Mouse (Mus musculus) midbrain, embryonic 16.5 days (tissue): ENCODE results near the gene Mst1. TPM values are rescaled to one million over a fixed set of nuclear protein-coding genes. Genes with fewer than 3 reads are reported as not detected.

Source experiments
- ATAC-seq: fragments of 200-750 bp; cut with Nextera tagmentation; 2 replicates; pipeline ENCODE4 v1.8.0; 2017; ENCODE audit warnings: moderate TSS enrichment
- H3K27ac ChIP-seq: fragments of 300-500 bp; sonication (generic); 2 replicates; pipeline ENCODE4 v1.5.1; 2014; ENCODE audit warnings: mild to moderate bottlenecking, low read length, mixed read lengths
- H3K27me3 ChIP-seq: fragments of 300-500 bp; sonication (generic); 2 replicates; pipeline ENCODE4 v1.6.1; 2014; ENCODE audit warnings: low read depth, low read length, mixed read lengths; ENCODE audit not compliant: control insufficient read depth, insufficient read depth
- H3K36me3 ChIP-seq: fragments of 300-500 bp; sonication (generic); 2 replicates; pipeline ENCODE4 v1.6.1; 2014; ENCODE audit warnings: mild to moderate bottlenecking, low read length, moderate library complexity, mixed read lengths; ENCODE audit not compliant: control insufficient read depth, insufficient read depth
- H3K4me1 ChIP-seq: fragments of 300-500 bp; sonication (generic); 2 replicates; pipeline ENCODE4 v1.6.1; 2014; ENCODE audit warnings: mild to moderate bottlenecking, low read length, mixed read lengths; ENCODE audit not compliant: control insufficient read depth, insufficient read depth
- H3K4me2 ChIP-seq: fragments of 300-500 bp; sonication (generic); 2 replicates; pipeline ENCODE4 v1.6.1; 2014; ENCODE audit warnings: mild to moderate bottlenecking, low read length, mixed read lengths
- H3K4me3 ChIP-seq: fragments of 300-500 bp; sonication (generic); 2 replicates; pipeline ENCODE4 v1.5.1; 2014; ENCODE audit warnings: low read depth, mild to moderate bottlenecking, low read length, moderate library complexity, mixed read lengths
- H3K9ac ChIP-seq: fragments of 300-500 bp; sonication (generic); 2 replicates; pipeline ENCODE4 v1.6.1; 2014; ENCODE audit warnings: low read depth, low read length, mixed read lengths
- H3K9me3 ChIP-seq: fragments of 300-500 bp; sonication (generic); replicated peaks from 2 replicates; pipeline ENCODE4 v1.6.1; 2014; ENCODE audit warnings: mild to moderate bottlenecking, low read length, mixed read lengths; ENCODE audit not compliant: control insufficient read depth, poor library complexity, severe bottlenecking
- WGBS: fragments of 180-500 bp; shearing (Covaris S2); extraction: QIAGEN DNeasy Blood & Tissue Kit; methylation state at CpG from one replicate; pipeline ENCODE4 v1.1.7; 2014; 5-methylcytosine and 5-hydroxymethylcytosine counted together
- microRNA-seq: library from miRNA; unstranded; fragments of <30 nt; microRNA quantifications from one replicate; pipeline ENCODE4, GENCODE M21; 2017
- polyA plus RNA-seq: library from polyadenylated mRNA; unstranded; fragments of >200 nt; fragmentation: Nextera tagmentation; extraction: Ambion mirVana; gene quantifications from 2 replicates; pipeline ENCODE4 v1.2.1, GENCODE M21; 2015

The Mst1 gene
- polyA plus RNA-seq, 1 experiment from 2014 or later, result not detected

DNA sequence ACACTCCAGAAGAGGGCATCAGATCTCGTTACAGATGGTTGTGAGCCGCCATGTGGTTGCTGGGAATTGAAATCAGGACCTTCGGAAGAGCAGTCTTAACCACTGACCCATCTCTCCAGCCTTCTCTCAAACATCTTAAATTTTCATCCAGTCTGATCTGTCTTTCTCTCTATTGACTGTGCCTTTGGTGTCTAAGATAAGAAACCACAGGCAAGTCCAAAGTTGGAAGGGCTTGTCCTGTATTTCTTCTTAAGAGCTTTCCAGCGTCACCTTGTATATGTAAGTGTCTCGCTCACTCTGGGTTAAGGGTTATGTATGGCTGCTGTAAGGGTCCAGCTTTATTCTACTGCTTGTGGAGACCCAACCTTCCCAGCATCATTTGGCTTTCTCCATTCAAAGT is 51.3 kb downstream of the Mst1 start:
- Histone ChIP-seq H3K4me2 (no peak overlapping the region), H3K27me3 (no peaks in the 10 kb centered on the region), H3K4me1 (no peaks in the 10 kb centered on the region), H3K9ac (no peak overlapping the region), H3K36me3 (peaks cover 2% of the 10 kb centered on the region; the same call in 1 of the 2 replicates), H3K9me3 (no peaks in the 10 kb centered on the region), H3K4me3 (no peak overlapping the region), H3K27ac (no peak overlapping the region)
- WGBS, result 93% methylated on average over 5 of the region's 5 CpGs
- no peak for ATAC-seq

- no peak for ATAC-seq
- WGBS, result 90% methylated on average over 3 of the region's 3 CpGs
- no peak overlapping the region for H3K27ac ChIP-seq
Measured at GRCm38 (mm10) chr9:108132373-108132772, 52.1 kb downstream of the Mst1 start.

GRCm38 (mm10) chr9:108133478-108133877 is 53.2 kb downstream of the Mst1 start:
- 67% methylated on average over 1 of the region's 1 CpGs for WGBS

More at GRCm38 (mm10) chr9:108132373-108132772, 52.1 kb downstream of the Mst1 start:
- H3K9ac ChIP-seq, result no peak overlapping the region
- no peaks in the 10 kb centered on the region for H3K4me1 ChIP-seq
- H3K4me2 ChIP-seq, result no peak overlapping the region
- H3K27me3 ChIP-seq, result no peaks in the 10 kb centered on the region
- no peaks in the 10 kb centered on the region for H3K9me3 ChIP-seq
- H3K36me3 ChIP-seq, result peaks cover 2% of the 10 kb centered on the region; the same call in 1 of the 2 replicates
- H3K4me3 ChIP-seq, result no peak overlapping the region

More at GRCm38 (mm10) chr9:108133478-108133877, 53.2 kb downstream of the Mst1 start:
- no peak for ATAC-seq
- peaks cover 2% of the 10 kb centered on the region; the same call in 1 of the 2 replicates for H3K36me3 ChIP-seq
- H3K4me3 ChIP-seq, result no peak overlapping the region
- no peaks in the 10 kb centered on the region for H3K27me3 ChIP-seq
- no peak overlapping the region for H3K27ac ChIP-seq
- H3K4me2 ChIP-seq, result no peak overlapping the region
- H3K9ac ChIP-seq, result no peak overlapping the region
- no peaks in the 10 kb centered on the region for H3K4me1 ChIP-seq
- H3K9me3 ChIP-seq, result no peaks in the 10 kb centered on the region

Small RNA genes lying within 50 kb of the gene (microRNA-seq; reads per million reads assigned to microRNA genes)
- gene Gm47303 (not detected), gene Mir7088 (not detected)

Other genes starting within 250 kb of the Mst1 start
- gene Rbm6, start 207.2 kb upstream of the Mst1 start, polyA plus RNA-seq, result 95.5 and 113 TPM in 2 replicates
- 23.3 and 23.4 TPM in 2 replicates for gene Mon1a, start 192.3 kb upstream of the Mst1 start, polyA plus RNA-seq
- 1.4 and 2.6 TPM in 2 replicates for gene Mst1r, start 173.6 kb upstream of the Mst1 start, polyA plus RNA-seq
- gene Actl11, start 152.0 kb upstream of the Mst1 start, polyA plus RNA-seq, result not detected in 2 replicates
- gene Camkv, start 144.8 kb upstream of the Mst1 start, polyA plus RNA-seq, result 90.2 and 121 TPM in 2 replicates
- 10.0 and 12.6 TPM in 2 replicates for gene Traip, start 130.3 kb upstream of the Mst1 start, polyA plus RNA-seq
- gene Uba7, start 104.9 kb upstream of the Mst1 start, polyA plus RNA-seq, result 3.7 and 4.7 TPM in 2 replicates
- gene Gm20661, start 97.4 kb upstream of the Mst1 start, polyA plus RNA-seq, result 0.65 and 0.67 TPM in 2 replicates
- 16.7 and 17.6 TPM in 2 replicates for gene Inka1, start 94.6 kb upstream of the Mst1 start, polyA plus RNA-seq
- 1.2 and 1.4 TPM in 2 replicates for gene Cdhr4, start 87.9 kb upstream of the Mst1 start, polyA plus RNA-seq
- 0.83 and 0.97 TPM in 2 replicates for gene Gm20662, start 84.1 kb upstream of the Mst1 start, polyA plus RNA-seq
- 115 and 118 TPM in 2 replicates for gene Ip6k1, start 77.9 kb upstream of the Mst1 start, polyA plus RNA-seq
- gene Gmppb, start 31.2 kb upstream of the Mst1 start, polyA plus RNA-seq, result 19.8 and 22.8 TPM in 2 replicates
- 2.6 and 2.8 TPM in 2 replicates for gene Amigo3, start 27.3 kb upstream of the Mst1 start, polyA plus RNA-seq
- gene Rnf123, start 2.9 kb downstream of the Mst1 start, polyA plus RNA-seq, result 53.4 and 53.9 TPM in 2 replicates
- 46.0 and 50.8 TPM in 2 replicates for gene Apeh, start 14.2 kb downstream of the Mst1 start, polyA plus RNA-seq
- 8.6 and 10.1 TPM in 2 replicates for gene Bsn, start 109.9 kb downstream of the Mst1 start, polyA plus RNA-seq
- gene Dag1, start 183.5 kb downstream of the Mst1 start, polyA plus RNA-seq, result 67.9 and 79.5 TPM in 2 replicates
- gene Nicn1, start 210.0 kb downstream of the Mst1 start, polyA plus RNA-seq, result 149 and 163 TPM in 2 replicates
- gene Amt, start 216.4 kb downstream of the Mst1 start, polyA plus RNA-seq, result 30.2 and 33.6 TPM in 2 replicates
- 273 and 286 TPM in 2 replicates for gene Rhoa, start 225.7 kb downstream of the Mst1 start, polyA plus RNA-seq
- gene Tcta, start 225.7 kb downstream of the Mst1 start, polyA plus RNA-seq, result 47.9 and 49.2 TPM in 2 replicates